In the genomic region with DNA sequence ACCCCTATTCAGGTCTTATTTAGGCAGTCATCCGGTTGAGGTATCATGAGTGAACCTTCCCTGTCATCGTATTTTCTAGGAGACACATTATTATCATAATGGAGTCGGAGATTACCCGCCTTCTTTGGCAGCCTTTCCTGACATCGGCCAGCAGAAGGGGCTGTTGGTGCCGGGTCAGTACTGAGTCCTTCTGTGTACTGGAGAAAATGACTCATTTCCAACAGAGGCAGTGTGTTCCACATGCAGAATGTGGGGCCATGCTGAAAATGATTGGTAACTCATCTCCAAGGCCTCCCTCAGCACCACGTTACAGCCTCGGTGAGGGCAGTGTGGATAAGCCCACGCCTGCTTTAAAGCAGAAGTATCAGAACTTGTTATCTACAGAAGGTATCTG, we compare ENCODE assay signal across 12 mouse cellular contexts.
A peak's percentile ranks its signal among the peaks of the same experiment; 100 is the strongest.
DNase-seq lines count a peak whose midpoint lies in the region; ATAC-seq and TF ChIP-seq lines count a peak whose summit lies in the region.
"Had no signal": no experiment of that assay in that cellular context is flagged by ENCODE, and none has a peak within 500 bp of the region (broad histone marks: within the 10 kb centered on the region; RNA-seq: fewer than 3 reads in every experiment).

No protein-coding gene starts in this region.

- H3K9me3 ChIP-seq in stomach, postnatal 0 days (ENCODE audit: control insufficient read depth, low read length), result no peaks in the 10 kb centered on the region
- H3K9me3 ChIP-seq in forebrain, embryonic 12.5 days, result no peaks in the 10 kb centered on the region
- H3K9me3 ChIP-seq in hindbrain, embryonic 16.5 days (ENCODE audit: control insufficient read depth, low read length), result no peaks in the 10 kb centered on the region
- H3K9me3 ChIP-seq: neural tube, embryonic 12.5 days had no signal

- no peak overlapping the region for H3K4me3 ChIP-seq in stomach, postnatal 0 days (ENCODE audit: low read depth, low read length)
- no peak overlapping the region for H3K4me3 ChIP-seq in forebrain, embryonic 12.5 days (replicated peaks)
- no peak overlapping the region for H3K4me3 ChIP-seq in hindbrain, embryonic 16.5 days (ENCODE audit: low read length)
- H3K4me3 ChIP-seq: neural tube, embryonic 12.5 days had no signal

- intact Hi-C loops in heart, postnatal 10 days (cut with DNase I), result no loop called here

- no peak overlapping the region for H3K27ac ChIP-seq in stomach, postnatal 0 days (replicated peaks)
- no peak overlapping the region for H3K27ac ChIP-seq in forebrain, embryonic 12.5 days
- no peak overlapping the region for H3K27ac ChIP-seq in hindbrain, embryonic 16.5 days (ENCODE audit: low read depth, low read length)
- H3K27ac ChIP-seq: neural tube, embryonic 12.5 days had no signal

- no peaks in the 10 kb centered on the region for H3K36me3 ChIP-seq in stomach, postnatal 0 days (ENCODE audit: control insufficient read depth, insufficient read depth, low read length)
- H3K36me3 ChIP-seq in forebrain, embryonic 12.5 days (replicated peaks), result no peaks in the 10 kb centered on the region
- H3K36me3 ChIP-seq in hindbrain, embryonic 16.5 days (ENCODE audit: control insufficient read depth, insufficient read depth, low read length), result peaks cover 7% of the 10 kb centered on the region; the same call in 1 of the 2 replicates
- H3K36me3 ChIP-seq: neural tube, embryonic 12.5 days had no signal

- TF ChIP-seq EP300 in stomach, postnatal 0 days (optimal IDR thresholded peaks at IDR 0.05), result no peak

- DNase-seq in heart, postnatal 10 days, result peak; percentile 21 to 37
- DNase-seq in heart, adult 9 months (ENCODE audit: low spot score in 2 of 2), result no peak
- DNase-seq in lung, postnatal 10 days, result peak; percentile 58
- no peak for DNase-seq in lung, postnatal 25 days (ENCODE audit: low spot score)
- DNase-seq in adrenal gland, postnatal 25 days, result peak; percentile 46
- peak; percentile 39 for DNase-seq in stomach, postnatal 0 days (ENCODE audit: low spot score)
- DNase-seq: cerebellum, adult 9-10 months; thymus, postnatal 36 days had no signal

- ATAC-seq in stomach, postnatal 0 days (ENCODE audit: low FRiP score, low TSS enrichment), result peak; percentile 81
- no peak for ATAC-seq in forebrain, embryonic 12.5 days (ENCODE audit: low FRiP score)
- ATAC-seq in hindbrain, embryonic 16.5 days, result no peak

- TF ChIP-seq CTCF in stomach, postnatal 0 days (IDR thresholded peaks at IDR 0.05; ENCODE audit: low read depth), result peak; percentile 55

- no peak overlapping the region for H3K4me2 ChIP-seq in stomach, postnatal 0 days (replicated peaks; ENCODE audit: low read depth)
- no peak overlapping the region for H3K4me2 ChIP-seq in forebrain, embryonic 12.5 days
- H3K4me2 ChIP-seq in hindbrain, embryonic 16.5 days (ENCODE audit: low read length), result no peak overlapping the region
- H3K4me2 ChIP-seq: midbrain, embryonic 11.5 days; neural tube, embryonic 12.5 days had no signal

- H3K4me1 ChIP-seq in stomach, postnatal 0 days (replicated peaks; ENCODE audit: control insufficient read depth, insufficient read depth), result no peaks in the 10 kb centered on the region
- 0 out of 2 replicates have a peak, but pooled peaks cover 4% of the 10 kb centered on the region for H3K4me1 ChIP-seq in forebrain, embryonic 12.5 days
- H3K4me1 ChIP-seq in hindbrain, embryonic 16.5 days (ENCODE audit: control insufficient read depth, insufficient read depth, low read depth, low read length), result peaks cover 6% of the 10 kb centered on the region; the same call in 1 of the 2 replicates
- H3K4me1 ChIP-seq: neural tube, embryonic 12.5 days had no signal

- no peak overlapping the region for H3K9ac ChIP-seq in stomach, postnatal 0 days (ENCODE audit: low read length)
- H3K9ac ChIP-seq in forebrain, embryonic 12.5 days, result no peak overlapping the region
- no peak overlapping the region for H3K9ac ChIP-seq in hindbrain, embryonic 16.5 days (ENCODE audit: low read depth, low read length)
- H3K9ac ChIP-seq: neural tube, embryonic 12.5 days had no signal

- H3K27me3 ChIP-seq in stomach, postnatal 0 days (ENCODE audit: control insufficient read depth, insufficient read depth, low read length), result no peaks in the 10 kb centered on the region
- H3K27me3 ChIP-seq in forebrain, embryonic 12.5 days, result no peaks in the 10 kb centered on the region
- no peaks in the 10 kb centered on the region for H3K27me3 ChIP-seq in hindbrain, embryonic 16.5 days (replicated peaks; ENCODE audit: control insufficient read depth, insufficient read depth, low read length)
- H3K27me3 ChIP-seq: neural tube, embryonic 12.5 days had no signal

- 73% methylated on average over 9 of the region's 9 CpGs for WGBS in stomach, postnatal 0 days
- WGBS in forebrain, embryonic 12.5 days, result 74% methylated on average over 9 of the region's 9 CpGs
- 62% methylated on average over 9 of the region's 9 CpGs for WGBS in hindbrain, embryonic 16.5 days

Comparison
In these comparisons a context has a peak if more than half of its experiments do, and no peak if none do; other contexts are left out.
1. DNase-seq: peak in heart, postnatal 10 days (2 of 2), lung, postnatal 10 days (single experiment), adrenal gland, postnatal 25 days (single experiment) and stomach, postnatal 0 days (single experiment); none in heart, adult 9 months (0 of 2) and lung, postnatal 25 days (single experiment).